Mouse (Mus musculus) cerebellum, adult 9-10 months (tissue): ENCODE data around the gene Madd.

Experiments used
- DNase-seq: peaks from one replicate; pipeline ENCODE4 v3.0.0; 2022

Madd gene

DNA sequence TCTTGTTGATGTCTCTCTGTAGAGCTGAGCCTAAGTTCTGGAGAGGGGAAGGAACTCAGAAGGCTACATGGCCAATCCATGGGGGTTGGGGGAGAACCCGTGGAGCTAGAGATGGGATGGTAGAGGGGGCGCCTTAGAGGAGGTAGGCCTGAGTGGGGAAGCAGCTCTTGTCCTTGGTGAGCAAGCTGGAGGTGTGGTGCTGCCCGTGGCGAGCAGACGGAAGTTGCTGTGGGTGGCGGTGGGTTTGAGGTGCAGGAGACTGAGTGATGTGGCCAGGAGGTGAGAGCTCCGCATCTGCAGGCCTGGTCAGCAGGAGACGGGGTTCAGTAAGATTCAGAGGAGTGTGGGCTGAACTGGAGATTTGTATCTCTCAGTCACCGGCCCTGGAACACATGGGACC lies 96.2 kb downstream of the Madd start:
- no peak for DNase-seq
